Mouse (Mus musculus): Measurements from ENCODE around the gene Ces2e. TPM values are rescaled to one million over a fixed set of nuclear protein-coding genes. Genes with fewer than 3 reads are reported as not detected.
"Not testable (repeated sequence)": the region's sequence is repeated elsewhere in the genome, so short reads cannot be mapped to it uniquely, and the experiment has no call there.

The Ces2e gene
- total RNA-seq (2021) (1 to 10 TPM; 2.6 to 3.7 TPM), polyA plus RNA-seq (2012; rRNA removed) (2.2 and 2.5 TPM in 2 replicates)
- long read RNA-seq, partial matches to known transcripts, result 0 of 1 reads
- long read RNA-seq, other reads (novel, unspliced or antisense), result 1 of 1 reads

DNA sequence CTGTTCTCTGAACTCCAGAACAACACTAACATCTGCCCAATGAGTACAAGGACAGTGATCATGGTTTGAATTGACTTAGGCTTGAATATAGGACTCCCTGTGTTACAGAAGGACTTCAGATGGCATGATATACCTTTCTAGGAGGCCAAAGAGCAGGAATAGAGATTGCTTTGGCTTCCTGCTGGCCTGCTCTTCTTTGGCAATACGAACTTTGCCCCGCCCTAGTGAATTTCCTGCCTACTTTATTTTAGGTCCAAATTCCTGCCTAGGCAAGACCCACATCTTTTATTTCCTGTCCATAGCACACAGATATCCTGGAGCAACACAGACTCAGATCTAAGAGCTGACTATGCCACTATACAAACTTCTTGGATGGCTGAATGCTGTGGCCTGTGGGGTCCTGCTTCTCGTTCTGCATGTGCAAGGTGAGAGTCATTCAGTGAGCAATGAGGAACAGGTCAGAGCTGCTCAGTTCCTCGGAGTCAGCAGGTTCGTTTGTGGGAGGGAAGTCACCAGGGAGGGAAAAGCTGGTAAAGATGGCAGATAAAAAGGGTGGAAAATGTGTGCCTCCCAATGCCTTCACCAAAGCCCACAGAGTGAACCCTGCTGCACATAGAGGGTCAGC, at the start of gene Ces2e:
TSS of gene Ces2e (plus strand) at position 289 of the 625 bp plus-strand sequence.
- DNase-seq, result peak; percentile 11

GRCm38 (mm10) chr8:104886223-104886926, 39.7 kb upstream of the Ces2e start:
- DNase-seq, result not testable (repeated sequence)

DNA sequence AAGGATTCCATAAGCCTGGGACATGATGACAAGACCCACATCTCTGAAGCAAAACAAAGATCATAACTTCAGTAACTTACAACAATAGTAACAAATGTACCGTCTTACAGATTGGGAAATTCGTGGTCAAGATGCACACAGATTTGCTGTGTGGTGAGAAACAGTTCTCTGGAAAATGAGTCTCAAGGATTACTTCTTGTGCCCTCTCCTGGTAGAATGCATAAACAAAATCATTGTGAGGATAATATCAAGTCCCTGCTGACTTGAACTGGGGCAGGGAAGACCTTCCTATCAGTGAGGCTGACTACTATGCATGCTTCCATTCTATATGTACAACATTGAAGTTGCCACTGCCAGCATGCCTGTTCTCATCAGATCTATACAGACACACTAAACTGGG, 24.3 kb upstream of the Ces2e start:
- DNase-seq, result no peak

- DNase-seq, result no peak
Measured at GRCm38 (mm10) chr8:104907111-104907510, 18.9 kb upstream of the Ces2e start.

DNA sequence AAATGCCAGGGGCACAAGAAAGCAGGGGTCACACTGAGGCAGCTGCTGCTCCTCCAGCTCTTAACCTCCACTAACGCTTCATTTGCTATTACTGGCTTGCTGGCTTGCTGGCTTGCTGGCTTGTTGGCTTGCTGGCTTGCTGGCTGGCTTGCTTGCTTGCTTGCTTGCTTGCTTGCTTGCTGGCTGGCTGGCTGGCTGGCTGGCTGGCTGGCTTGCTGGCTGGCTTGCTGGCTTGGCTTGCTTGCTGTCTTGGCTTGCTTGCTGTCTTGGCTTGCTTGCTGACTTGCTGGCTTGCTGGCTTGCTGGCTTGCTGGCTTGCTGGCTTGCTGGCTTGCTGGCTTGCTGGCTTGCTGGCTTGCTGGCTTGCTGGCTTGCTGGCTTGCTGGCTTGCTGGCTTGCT, 17.0 kb upstream of the Ces2e start:
- DNase-seq, result peak; percentile 59

DNA sequence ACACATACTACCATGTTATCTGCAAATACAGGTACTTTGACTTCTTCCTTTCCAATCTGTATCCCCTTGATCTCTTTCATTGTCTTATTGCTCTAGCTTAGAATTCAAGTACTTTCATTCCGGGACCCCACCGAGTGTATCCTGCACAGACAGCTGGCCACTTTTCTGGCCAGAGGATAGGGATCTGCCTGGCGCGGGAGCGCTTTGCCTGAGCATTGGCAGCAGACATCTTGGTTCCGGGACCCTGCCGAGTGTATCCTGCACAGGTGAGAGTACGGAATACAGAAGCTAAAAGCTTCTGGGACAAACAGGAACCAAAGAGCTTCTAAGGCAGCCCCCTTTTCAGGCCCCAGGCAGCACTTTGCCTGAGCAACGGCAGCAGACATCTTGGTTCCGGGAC, 16.4 kb upstream of the Ces2e start:
- DNase-seq, result not testable (repeated sequence)

DNA sequence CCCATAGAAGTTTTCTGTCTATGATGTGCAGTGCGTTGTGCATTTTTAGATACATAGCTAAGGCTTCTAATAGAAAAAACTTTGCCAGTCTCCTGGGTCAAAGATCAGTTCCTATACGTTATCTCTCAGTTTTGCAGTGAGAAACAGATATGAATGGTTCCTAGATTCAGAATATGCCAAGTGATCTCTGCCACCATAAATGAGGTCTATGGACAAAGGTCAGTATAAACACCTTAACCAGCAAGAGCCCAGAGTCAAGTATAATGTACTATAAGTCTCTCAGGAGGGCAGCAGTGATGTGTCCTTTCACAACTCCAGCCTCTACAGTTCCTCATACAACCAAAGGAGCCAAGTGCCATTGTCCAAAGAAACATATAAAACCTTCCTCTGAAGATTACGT, 1.2 kb downstream of the Ces2e start:
- DNase-seq, result no peak

GRCm38 (mm10) chr8:104944665-104945064, 18.6 kb downstream of the Ces2e start:
- DNase-seq, result no peak

DNA sequence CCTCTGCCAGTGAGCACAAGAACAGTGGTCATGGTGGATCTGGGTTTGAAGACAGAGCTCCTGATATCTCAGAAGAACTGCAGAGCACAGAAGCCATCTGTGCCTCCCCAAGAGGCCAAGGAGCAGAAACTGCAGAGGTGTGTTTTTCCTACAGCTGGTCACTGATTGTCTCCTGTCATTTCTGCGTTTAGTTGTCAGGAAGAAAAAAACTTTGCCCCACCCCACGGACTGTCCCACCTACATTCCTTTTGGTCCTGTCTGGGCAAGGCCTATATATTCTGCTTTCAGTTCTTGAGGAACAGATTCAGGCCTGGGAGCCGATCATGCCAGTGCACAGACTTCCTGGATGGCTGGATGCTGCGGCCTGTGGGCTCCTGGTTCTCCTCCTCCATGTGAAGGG, 21.0 kb downstream of the Ces2e start, which contains the start of gene Ces2f:
TSS of gene Ces2f (plus strand) at position 301 of the 400 bp plus-strand sequence.
- no peak for DNase-seq

GRCm38 (mm10) chr8:104949031-104949430, 23.0 kb downstream of the Ces2e start:
- no peak for DNase-seq

DNA sequence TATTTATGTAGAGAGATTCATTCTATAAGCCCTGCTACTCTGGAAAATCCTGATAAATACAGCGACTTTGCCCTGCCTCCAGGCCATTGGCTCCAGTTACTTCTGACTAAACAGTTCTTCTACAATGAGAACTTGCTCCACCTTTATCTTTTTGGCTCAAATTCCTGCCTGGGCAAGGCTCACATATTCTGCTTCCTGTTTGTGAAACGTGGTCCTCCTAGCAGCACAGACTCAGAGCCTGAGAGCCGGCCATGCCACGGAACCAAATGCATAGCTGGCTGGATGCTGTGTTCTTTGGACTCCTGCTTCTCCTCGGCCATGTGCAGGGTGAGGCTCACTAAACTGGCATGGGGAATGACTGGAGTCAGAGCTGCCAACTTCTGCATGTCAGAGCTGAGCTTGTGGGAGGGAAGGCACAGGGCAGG, 35.5 kb downstream of the Ces2e start, which contains the start of gene Ces2g:
TSS of gene Ces2g (plus strand) at position 182 of the 425 bp plus-strand sequence.
- peak; percentile 23 for DNase-seq

GRCm38 (mm10) chr8:104962229-104962901, 36.3 kb downstream of the Ces2e start:
- no peak for DNase-seq

DNA sequence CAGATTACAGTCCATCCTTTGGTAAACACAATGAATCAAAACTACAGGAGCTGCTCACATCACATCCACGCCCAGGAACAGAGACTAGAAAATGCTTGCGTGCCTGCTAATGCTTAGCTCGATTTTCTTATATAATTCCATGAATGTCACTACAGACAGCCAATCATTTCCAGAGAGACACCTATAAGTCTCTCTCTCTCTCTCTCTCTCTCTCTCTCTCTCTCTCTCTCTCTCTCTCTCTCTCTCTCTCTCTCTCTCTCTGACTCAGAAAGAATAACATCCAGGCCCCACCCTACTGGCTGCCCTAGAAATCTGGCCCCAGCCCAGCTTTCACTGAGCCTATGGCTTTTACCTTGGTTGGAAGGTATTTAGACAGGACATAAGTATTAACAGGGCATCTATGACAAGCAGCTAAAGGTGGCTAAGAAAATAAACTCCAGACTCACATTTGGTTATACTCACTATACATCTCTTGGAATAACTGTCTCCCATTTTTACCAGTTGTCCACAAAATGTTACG, 37.4 kb downstream of the Ces2e start:
- DNase-seq, result no peak

GRCm38 (mm10) chr8:104984126-104984525, 58.1 kb downstream of the Ces2e start:
- no peak for DNase-seq

Other genes starting within 250 kb of the Ces2e start
- under 1 TPM in 1 of 2 experiments, not detected in 1; 0.72 TPM for gene Ces2a, start 192.3 kb upstream of the Ces2e start, total RNA-seq (2021)
- 0.74 TPM in 1 of 2 replicates, not detected in the other for gene Ces2a, start 192.3 kb upstream of the Ces2e start, polyA plus RNA-seq (2012; rRNA removed)
- gene Ces2b, start 94.7 kb upstream of the Ces2e start, total RNA-seq (2021), result under 1 TPM; 0.17 TPM
- gene Ces2b, start 94.7 kb upstream of the Ces2e start, polyA plus RNA-seq (2012; rRNA removed), result not detected in 2 replicates
- not detected for gene Ces2c, start 79.2 kb upstream of the Ces2e start, total RNA-seq (2021)
- 0.04 TPM in 1 of 2 replicates, not detected in the other for gene Ces2c, start 79.2 kb upstream of the Ces2e start, polyA plus RNA-seq (2012; rRNA removed)
- gene Ces2f, start 21.1 kb downstream of the Ces2e start, total RNA-seq (2021), result not detected
- gene Ces2f, start 21.1 kb downstream of the Ces2e start, polyA plus RNA-seq (2012; rRNA removed), result not detected in 2 replicates
- 1 to 10 TPM; 2.5 to 3.0 TPM for gene Ces2g, start 35.5 kb downstream of the Ces2e start, total RNA-seq (2021)
- gene Ces2g, start 35.5 kb downstream of the Ces2e start, polyA plus RNA-seq (2012; rRNA removed), result 0.73 and 0.75 TPM in 2 replicates
- gene Ces2h, start 74.6 kb downstream of the Ces2e start, total RNA-seq (2021), result under 1 TPM in 1 of 2 experiments, not detected in 1; 0.12 TPM
- gene Ces2h, start 74.6 kb downstream of the Ces2e start, polyA plus RNA-seq (2012; rRNA removed), result not detected in 2 replicates
- gene Ces3a, start 122.3 kb downstream of the Ces2e start, total RNA-seq (2021), result 1 to 10 TPM in 1 of 2 experiments, under 1 TPM in 1; 0.59 to 3.4 TPM
- 0.63 TPM in 1 of 2 replicates, not detected in the other for gene Ces3a, start 122.3 kb downstream of the Ces2e start, polyA plus RNA-seq (2012; rRNA removed)
- gene Ces3b, start 157.5 kb downstream of the Ces2e start, total RNA-seq (2021), result 1 to 10 TPM in 1 of 2 experiments, not detected in 1; 2.0 TPM
- not detected in 2 replicates for gene Ces3b, start 157.5 kb downstream of the Ces2e start, polyA plus RNA-seq (2012; rRNA removed)
- gene Ces4a, start 205.5 kb downstream of the Ces2e start, total RNA-seq (2021), result under 1 TPM in 1 of 2 experiments, not detected in 1; 0.12 TPM
- gene Ces4a, start 205.5 kb downstream of the Ces2e start, polyA plus RNA-seq (2012; rRNA removed), result 0.11 and 0.18 TPM in 2 replicates
- gene Cbfb, start 244.4 kb downstream of the Ces2e start, total RNA-seq (2021), result 10 to 100 TPM; 68.2 to 80.0 TPM
- gene Cbfb, start 244.4 kb downstream of the Ces2e start, polyA plus RNA-seq (2012; rRNA removed), result 9.3 and 14.3 TPM in 2 replicates